Mouse (Mus musculus) 416B (cell line): Measurements from ENCODE around the gene Swi5.
A peak's percentile ranks its signal among the peaks of the same experiment; 100 is the strongest.

Source experiments
- DNase-seq: peaks from one replicate; pipeline ENCODE4 v3.0.0; 2011; ENCODE audit warnings: low read depth

The Swi5 gene

GRCm38 (mm10) chr2:32260635-32261034, 27.2 kb downstream of the Swi5 start:
- peak; percentile 88 for DNase-seq

DNA sequence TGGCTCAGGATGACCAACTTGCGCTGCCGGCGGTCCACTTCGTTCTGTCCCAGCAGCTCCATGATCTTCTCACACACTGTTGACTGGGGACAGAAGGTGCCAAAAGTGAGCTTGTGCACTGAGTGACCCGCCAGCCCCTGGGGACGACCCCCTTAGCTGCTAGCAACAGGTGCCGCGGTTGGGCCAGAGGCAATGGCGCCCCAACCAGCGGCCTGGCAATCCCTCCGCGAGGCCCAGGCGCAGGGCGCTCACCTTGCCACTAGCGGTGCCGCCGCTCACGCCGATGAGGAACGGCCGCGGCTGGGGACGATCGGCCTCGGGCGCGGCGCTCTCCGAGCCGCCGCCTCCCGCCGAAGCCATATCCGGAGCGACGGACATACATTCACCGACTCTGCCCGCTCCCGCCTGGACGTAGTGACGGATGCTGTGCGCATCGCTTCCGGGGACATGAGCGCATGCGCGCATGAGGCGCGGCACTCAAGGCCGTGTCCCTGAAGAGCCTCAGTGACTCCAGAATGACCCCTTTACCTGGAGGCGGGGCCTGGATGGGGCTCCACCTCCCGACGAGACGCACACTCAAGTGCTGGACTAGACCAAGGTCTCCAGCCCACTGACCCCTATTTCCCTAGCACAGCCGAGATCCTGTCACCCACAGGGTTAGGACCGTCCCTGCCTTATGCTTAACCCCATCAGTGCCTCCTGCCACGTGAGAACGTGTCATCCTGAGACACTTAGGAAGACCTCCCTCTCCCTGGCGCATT, 28.0 kb downstream of the Swi5 start, which contains the start of gene Uck1:
TSS of gene Uck1 (minus strand) at position 503 of the 761 bp plus-strand sequence.
- DNase-seq: peak; percentile 94

- no peak for DNase-seq
Observed at GRCm38 (mm10) chr2:32258887-32259533, 28.9 kb downstream of the Swi5 start.

DNA sequence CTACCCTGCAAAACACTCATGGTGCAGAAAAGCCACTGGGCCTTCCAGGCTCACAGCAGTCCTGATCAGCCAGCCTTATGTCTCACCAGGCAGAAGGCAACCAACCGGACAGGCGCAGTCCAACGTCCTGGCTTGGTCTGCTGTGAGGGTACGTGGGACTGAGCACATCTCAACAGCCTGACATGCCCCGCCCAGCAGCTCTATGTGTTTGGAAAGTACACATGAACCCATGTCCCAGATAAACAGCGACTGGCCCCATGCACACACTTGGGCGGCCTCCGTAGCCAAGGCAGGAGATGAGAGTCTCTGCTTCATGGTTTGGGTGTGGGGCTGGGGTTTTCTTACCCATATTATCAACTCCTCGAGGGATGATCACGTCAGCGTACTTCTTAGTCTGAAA, 31.6 kb downstream of the Swi5 start:
- no peak for DNase-seq

DNA sequence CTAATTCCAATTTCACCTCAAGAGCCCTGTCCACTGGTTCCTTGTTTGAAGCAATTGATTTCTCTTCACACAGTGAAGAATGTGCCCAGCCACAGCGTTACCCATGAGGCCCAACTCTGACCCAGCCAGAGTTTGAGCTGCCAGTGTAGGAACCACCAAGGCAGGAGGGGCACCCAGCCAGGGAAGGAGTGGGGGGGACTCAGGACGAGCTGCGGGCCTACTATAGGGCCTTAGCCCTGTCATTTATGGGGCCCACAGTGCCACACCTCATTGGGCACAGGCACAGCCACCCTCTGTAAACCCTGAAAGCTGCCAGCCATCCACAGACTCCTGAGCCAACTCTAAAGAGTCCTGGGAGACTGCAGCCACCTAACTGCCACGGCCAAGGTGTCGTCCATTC, 33.3 kb downstream of the Swi5 start:
- DNase-seq: no peak

DNA sequence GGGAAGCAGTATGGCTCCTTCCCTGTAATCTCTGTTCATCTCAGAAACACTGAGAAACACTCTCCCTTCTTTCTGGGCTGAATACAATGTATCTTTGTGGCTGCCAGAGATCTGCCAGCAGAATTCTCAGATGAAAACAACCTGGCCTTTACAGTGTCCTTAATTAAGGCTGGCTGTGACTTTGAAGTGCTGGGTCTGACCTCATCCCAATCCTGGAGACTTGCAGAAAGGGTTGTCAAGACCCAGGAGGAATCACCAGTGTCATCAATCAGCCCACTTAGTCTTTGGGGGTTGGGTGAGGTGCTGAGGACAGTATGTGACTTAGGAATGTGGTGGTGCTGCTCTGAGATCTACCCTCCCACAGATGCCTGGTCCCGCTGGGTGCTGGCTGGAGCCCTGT, 34.5 kb downstream of the Swi5 start:
- DNase-seq: no peak

GRCm38 (mm10) chr2:32252658-32253057, 35.2 kb downstream of the Swi5 start:
- no peak for DNase-seq

- DNase-seq: no peak
Observed at GRCm38 (mm10) chr2:32251791-32252527, 35.9 kb downstream of the Swi5 start.

- DNase-seq: no peak
Observed at GRCm38 (mm10) chr2:32248377-32249361, 39.2 kb downstream of the Swi5 start.

DNA sequence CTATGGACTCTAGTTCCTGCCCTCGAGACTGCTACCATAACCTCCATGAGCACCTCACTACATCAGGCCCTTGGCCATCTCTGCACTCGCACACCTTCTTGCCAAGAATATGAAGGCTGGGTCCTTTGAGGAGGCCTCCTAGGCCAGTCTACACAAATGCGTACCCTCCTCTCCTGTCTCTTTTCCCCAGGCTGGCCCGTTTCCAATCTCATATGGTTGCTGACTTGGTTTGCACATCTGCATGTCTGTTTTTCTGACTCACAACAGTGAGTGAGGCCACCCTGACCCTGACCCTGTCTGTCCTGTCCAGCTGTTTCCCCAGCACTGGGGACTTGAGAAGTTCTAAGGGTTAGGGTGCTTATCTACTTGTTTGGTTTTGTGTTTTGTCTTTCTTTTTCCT, 41.1 kb downstream of the Swi5 start:
- DNase-seq: peak; percentile 39

GRCm38 (mm10) chr2:32242986-32243385, 44.9 kb downstream of the Swi5 start:
- no peak for DNase-seq

DNA sequence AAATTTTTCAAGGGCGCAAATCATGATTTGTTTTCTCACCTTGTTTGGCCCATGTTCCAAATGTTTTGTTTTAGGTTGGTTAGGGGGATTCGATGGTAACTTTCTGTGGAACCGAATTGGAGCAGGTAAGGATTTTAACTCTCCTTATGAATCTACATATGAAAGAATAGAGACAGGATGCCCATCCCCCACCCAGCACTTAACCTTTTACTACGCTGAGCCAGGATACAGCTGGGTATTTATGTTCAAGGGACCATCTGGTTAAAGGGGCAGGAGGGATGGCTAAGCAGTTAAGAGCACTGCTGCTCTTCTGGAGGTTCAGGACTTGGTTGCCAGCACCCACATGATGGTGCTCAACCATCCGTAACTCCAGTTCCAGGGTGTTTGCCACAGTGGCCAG, 47.3 kb downstream of the Swi5 start:
- DNase-seq: no peak

GRCm38 (mm10) chr2:32238708-32239435, 49.0 kb downstream of the Swi5 start:
- no peak for DNase-seq

DNA sequence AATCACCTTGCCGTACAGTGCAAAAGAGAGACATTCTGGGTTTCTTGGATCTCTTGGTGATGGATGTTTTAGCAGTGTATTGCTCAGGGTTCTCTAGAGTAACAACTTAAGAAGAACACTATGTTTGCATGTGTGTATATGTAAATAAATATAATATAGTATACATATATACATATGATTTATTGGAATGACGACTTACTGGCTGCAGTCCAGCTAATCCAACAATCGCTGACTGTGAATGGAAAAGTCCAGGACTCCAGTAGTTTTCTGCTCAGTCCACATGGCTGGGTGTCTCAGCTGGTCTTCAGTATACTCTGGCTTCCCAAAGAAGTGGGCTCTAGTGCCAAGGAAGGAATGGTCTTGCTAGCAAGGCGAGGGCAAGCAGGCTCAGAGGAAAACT, 50.3 kb downstream of the Swi5 start:
- DNase-seq: no peak

GRCm38 (mm10) chr2:32236760-32237487, 51.0 kb downstream of the Swi5 start:
- peak; percentile 86 for DNase-seq

- peak; percentile 94 for DNase-seq
Observed at GRCm38 (mm10) chr2:32235886-32236759, 51.8 kb downstream of the Swi5 start, which contains the start of gene Pomt1. Gene Pomt1 (plus strand): TSS chr2:32236590.

- peak; percentile 26 for DNase-seq
Observed at GRCm38 (mm10) chr2:32235433-32235832, 52.4 kb downstream of the Swi5 start.
